Mouse (Mus musculus) activated CD4-positive, CD25-positive, alpha-beta regulatory T cell, adult 4 months (primary cell): ENCODE results near the gene Fkbp10. TPM values are rescaled to one million over a fixed set of nuclear protein-coding genes. Genes with fewer than 3 reads are reported as not detected.

Experiments
- ATAC-seq: one replicate; pipeline ENCODE4 v1.8.0; 2017
- polyA plus RNA-seq, 2 experiments: library from polyadenylated mRNA; unstranded; fragments of 100-300 nt; shearing (Covaris generic); gene quantifications; one replicate each; pipeline ENCODE4 v1.2.1; 2017

The Fkbp10 gene
- polyA plus RNA-seq, 2 experiments from 2014 or later, result not detected

DNA sequence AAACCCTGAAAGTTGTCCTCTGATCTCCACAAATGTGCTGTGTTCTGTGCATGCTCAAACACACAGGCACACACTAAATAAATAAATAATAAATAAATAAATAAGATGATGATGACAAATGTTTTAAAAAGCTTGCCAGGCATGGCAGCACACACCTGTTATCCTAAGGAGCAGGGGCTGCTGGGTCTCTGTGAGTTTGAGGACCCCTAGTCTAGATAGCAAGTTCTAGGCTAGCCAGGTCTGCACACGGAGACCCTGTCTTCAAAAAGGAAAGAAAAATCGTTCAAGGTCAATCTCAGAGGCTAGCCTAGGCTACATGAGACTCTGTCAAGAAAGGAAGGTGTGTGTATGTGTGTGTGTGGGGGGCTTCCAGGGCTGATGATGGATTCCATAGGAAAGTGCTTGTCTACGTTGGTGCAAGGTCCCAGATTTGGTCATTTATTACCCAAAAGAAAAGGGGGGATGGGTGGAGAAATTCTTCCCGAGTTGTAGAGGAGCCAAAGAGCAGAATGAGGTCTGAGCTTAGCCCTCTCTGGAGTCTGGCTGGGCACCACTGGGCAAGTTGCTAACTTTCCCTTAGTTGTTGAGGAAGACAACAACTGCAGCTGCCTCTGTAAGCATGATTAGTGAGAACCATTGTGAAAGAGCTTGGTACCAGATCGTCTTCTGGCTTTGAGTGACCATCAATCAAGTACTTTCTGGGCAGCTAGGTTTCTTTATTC is 21.0 kb upstream of the Fkbp10 start:
- ATAC-seq, result no peak

DNA sequence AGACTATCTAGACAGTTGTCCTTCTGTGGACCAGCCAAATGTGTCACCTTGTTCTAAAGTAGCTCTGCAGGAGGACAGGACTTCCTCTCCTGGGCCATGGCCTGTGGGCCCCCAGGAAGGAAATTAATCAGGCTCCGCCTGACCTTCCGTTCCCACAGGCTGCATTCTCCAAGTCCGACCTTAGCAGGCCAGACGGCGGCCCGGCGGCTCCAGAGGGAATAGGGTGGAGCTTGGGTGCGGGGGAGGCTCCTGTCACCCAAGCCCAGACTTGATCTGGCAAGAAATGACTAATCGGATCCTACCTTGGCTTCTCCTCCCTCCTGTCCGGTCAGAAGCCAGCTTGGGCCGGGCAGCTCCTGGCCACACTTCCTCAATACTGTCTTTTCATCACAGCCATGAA is 20.3 kb upstream of the Fkbp10 start:
- no peak for ATAC-seq

DNA sequence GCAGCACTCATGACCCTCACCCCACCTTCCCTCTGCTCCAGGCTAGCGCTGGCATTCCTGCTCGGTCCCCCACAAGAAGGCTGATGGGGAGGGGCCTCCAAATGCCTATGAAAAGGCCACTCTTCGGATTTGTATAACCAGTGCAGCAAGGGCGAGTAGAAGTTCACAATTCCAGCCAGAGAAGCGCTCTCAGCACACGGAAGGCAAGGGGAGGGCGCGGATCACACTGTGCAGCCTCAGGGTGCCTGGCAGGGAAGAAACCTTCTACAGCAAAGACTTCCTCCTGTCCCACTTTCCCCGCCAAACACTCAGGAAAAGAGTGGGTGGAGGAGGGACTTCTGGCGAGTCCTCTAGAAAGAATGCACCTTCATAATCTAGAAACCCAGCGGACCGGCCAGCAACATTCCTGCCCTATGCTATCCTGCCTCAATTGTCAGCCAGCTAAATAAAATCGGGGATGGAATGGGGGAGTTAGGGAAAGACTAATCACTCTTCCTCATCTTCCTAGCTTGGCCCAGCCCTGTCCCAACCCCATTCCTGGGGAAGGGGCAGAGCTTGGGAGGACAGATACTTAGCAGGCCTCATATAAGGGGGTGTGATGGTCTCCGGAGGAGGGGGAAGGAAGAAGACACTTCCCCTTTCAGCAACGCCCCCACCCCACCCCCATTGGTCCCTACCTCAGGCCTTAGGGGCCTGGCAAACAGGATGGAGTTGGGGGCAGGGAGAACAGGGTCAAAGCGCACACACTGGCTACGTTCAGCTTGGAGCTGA is 19.5 kb upstream of the Fkbp10 start:
- no peak for ATAC-seq

DNA sequence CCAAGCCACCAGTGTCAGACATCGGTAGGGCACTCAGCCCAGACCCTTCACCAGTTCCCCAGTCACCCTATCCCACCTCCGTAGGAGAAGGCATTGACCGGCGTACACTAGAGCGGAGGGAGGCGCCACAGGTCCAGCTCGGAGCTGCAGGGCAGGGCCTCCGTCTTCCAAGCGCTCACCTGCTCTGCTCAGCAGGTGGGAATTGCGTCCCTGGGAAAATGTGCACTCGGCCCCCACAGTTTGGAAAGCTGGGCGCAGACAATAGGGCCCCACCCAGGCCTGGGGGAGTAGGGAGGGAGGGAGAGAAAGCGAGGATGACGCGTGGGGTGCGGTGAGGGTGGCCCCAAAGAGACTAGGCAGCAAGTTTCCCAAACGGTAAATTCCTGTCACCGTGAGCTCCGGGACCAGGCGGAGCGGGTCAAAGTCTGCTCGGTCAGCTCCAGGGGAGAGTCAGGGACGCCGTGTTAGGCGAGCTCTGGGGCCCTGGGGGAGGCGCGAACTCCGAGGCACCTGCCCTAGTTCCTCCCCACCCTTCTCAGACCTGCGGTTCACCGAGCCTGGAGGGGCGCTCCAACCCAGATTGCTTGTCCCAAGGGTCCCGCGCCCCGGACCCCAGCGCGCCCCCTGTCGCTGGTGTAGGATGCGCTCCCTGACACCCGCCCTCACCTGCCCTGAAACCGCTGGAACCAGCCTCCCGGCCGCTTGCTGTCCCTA is 18.5 kb upstream of the Fkbp10 start:
- no peak for ATAC-seq

DNA sequence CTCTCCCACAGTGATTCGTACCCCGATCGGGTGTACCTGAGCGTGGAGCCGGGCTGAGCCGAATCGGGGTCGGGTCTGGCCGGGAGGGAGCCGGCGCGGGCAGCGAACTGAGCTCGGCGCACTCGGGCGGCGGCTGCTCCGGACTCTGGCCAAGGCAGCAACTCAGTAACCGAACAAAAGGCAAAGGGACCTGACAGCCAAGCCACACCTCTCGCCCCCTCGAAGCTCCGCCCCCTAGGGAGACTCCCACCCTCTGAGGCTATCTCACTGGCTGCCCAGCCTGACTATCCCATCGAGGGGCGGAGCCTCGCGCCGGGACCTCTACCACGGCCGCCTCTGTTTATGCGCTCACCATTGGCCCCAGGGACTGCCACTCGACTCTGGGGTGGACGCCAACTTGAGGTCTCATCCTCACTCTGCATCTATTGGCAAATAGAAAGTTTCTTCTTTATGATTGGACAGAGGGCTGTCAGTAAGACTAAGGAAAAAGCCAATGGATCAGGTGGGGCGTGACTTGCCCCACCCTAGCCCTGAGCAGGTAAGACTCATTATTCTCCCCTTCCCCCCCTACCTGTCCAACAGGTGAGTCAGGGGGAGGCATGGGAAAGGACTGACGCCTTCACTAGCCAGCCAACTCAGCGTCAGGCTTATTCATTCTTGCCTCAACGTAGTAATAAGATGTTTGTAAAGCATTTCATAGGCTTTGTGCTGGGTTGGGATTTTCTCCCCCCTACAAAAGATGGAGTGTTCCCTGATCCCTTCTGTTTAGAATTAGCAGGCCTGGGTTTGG is 17.7 kb upstream of the Fkbp10 start, which contains the start of gene Jup:
Gene Jup (minus strand): TSS at position 164 of the 790 bp plus-strand sequence.
- peak; percentile 57 for ATAC-seq

DNA sequence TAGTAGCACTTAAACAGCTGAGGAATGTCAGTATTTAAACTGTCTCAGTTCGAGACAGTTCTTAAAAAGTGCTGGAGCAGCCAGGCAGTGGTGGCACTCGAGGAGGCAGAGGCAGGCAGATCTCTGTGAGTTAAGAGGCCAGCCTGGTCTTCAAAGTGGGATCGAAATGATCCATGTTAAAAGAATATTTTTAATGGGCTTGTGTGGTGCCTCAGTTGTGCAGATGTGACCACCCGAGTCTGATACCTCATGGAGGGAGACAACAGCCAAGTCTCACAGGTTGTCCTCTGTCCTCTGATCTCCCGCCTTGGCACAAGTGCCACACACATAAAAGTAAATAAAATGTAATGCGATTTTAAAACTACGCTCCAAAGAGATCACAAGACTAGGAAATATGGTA is 17.0 kb upstream of the Fkbp10 start:
- no peak for ATAC-seq

DNA sequence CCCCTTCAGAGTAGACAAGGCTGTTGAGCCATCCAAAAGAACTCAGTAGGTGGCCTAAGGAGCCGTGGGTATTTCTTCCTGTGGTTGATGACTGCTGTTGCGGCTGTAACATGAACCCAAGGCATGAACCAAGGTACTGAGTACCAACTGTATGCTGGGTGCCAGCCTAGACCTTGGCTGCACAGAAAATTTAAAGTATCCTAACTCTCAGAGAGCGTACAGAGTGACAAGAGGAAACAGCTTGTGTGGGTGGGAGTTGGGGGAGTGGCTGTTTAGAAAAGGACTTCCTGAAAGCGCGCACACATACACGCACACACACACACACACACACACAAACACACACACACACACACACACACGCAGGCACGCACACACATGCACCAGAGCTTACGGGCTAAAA is 16.2 kb upstream of the Fkbp10 start:
- no peak for ATAC-seq

DNA sequence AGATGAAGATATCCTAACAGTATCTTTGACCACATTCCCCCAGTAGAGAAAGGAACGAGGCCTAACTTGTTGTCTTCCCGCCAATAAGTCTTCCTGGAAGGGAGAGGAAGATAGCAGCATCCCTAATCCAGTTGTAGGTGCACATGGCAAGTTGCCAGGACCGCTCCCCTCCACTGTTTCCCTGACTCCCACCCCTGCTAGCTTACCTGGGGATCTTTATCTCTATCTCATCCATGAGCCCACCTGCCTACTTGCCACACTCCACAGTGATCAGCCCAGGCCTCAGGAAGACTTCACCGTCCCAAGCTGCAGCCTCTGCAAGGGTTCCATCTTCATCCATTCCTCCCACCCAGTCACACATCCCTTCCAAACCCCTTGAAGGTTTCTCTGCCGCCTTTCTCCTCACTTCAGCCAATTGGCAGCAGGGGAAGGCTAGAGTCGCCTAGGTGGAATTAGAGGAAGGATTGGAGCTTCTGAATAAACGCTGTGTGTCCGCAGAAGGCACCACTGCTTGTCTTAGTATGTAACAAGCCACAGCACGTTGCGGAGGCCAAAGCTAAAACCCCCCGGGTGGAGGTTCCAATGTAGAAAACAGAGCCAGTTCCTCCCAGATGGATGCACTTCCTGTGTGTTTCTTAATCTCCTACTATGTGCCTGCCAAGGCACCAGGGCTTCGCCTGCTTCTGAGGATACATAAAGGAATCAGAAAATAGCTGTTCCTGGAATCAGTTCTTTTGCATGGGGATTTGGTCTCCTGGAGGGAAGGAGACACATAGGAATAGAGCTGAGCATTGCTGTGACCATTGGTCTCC is 15.6 kb upstream of the Fkbp10 start:
- no peak for ATAC-seq

DNA sequence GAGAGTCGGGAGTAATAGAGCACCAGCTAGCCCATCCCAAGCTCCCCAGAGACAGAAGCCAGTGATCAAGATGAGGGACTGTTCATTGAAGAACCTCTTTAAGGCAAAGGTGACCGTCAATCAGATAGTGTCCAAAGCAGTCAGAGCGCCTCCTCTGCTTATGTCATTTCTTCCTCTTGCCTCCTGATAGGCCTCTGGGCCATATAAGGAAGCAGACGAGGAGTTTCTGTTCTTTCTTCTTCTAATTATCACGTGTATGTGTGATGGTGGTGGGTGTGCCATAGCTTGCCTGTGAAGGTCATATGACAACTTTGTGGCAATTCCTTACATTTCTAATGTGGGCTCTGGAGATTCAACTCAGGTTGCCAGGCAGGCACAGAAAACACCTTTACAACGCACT is 14.7 kb upstream of the Fkbp10 start:
- ATAC-seq, result no peak

DNA sequence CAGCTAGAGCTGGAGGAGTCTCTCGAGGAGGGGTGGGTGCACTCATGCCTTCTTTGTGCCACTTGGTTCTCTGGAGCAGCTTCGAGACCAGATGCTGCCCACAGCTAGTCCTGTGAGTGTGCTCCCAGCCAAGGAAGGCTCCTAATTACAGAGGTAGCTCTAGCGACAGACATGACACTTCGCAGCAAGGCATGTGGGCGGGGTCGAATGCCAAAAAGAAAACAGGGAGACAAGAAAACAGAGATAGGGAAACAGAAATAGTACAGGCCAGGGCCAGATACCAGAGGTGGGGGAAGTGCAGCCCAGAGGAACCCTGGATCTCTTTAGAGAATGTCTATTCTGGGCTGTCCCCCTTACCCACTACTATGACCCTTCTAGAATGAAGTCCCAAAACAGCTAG is 13.3 kb upstream of the Fkbp10 start:
- no peak for ATAC-seq

DNA sequence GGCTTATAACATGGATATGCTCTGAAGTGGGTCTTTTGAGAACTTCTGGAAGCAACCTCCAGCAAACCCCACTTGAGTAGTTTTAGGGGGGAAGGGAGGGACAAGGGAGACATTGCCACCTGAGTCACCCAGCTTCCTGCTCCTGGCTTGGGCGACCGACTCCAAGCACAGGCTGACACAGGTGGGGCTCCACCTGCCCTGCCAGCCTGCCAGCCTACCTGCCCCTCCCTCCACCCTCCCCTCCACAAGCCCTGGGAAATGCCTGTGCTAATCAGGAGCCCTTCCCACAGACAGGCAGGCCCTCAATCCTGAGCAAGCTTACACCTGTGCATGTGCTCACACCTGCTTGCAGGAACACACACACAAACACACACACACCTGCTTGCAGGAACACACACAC is 12.8 kb upstream of the Fkbp10 start:
- ATAC-seq, result no peak

DNA sequence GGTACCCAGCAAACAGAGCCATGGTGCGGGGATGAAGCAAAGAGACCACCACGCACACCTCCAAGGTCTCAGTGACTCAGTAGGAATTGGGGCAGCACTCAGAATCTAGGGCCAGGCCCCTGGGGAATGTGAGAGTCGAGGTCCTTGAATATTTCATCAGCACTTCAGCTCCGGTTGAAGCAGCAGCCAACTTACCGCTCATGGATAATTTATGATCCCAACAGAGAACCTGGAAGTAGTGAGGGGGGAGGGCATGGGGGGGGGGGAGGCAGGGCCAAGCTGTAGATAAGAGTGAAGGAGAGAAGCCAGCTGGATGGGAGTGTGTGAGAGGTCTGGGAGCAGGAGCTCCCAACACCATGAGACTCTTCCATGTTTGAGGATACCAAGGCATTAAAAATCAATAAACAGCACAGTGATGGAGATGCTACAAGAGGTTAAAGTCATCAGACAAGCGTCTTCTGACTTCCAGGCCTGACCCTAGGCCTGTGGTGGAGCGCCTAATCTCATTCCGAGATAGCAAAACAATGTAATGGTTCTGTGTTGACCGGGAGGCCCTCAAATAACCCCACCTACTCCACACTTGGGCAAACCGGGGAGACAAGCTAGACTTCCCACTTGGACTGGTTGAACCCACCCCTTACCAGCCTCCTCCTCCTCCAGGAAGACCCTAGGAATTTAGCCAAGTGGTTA is 11.9 kb upstream of the Fkbp10 start:
- ATAC-seq, result no peak

DNA sequence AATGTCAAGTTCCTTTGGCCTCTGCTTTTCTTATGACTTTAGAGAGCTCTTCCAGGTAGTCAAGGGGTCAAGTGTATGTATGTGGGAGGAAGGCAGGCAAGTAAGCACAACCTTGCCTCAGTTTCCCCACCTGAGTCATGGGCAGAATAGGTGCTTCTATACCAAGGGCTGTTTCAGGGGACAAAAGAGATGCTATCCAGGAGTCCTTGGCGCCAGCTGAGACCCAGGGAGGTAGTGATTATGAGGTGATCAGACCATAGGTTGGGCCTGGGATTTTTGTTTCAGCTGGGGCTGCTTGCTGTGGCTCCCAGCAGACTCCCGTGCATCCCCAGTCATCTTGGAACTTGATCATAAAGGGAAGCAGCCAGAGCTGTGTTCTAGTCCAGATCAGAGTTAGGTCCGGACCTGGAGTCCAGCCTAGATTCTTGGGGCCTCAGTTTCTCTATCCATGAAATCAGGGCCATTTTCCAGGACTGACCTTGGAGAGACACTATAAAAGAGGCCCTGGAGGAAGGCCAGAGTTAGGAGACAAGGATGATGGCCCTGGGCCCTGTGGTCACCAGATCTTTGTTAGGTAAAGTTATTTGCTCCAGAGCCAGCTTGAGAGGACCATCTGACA is 10.9 kb upstream of the Fkbp10 start:
- no peak for ATAC-seq

DNA sequence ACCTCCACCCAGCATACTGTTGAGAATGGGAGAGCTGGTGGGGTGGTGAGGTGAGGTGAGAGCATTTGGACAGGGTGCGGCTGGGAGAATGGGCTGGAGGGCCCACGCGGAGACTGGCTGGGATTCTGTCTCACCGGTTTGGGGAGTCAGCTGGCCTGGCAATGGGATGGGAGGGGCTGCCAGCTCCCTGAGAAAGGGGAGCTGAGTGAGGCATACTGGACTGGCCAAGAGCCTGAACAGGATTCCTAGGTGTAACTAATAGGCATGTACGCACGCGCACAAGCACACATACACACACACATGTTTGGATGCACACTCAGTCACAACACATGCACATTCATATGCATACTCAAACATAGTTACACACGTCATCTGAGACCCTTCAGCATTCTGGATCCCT is 9.2 kb upstream of the Fkbp10 start:
- no peak for ATAC-seq

DNA sequence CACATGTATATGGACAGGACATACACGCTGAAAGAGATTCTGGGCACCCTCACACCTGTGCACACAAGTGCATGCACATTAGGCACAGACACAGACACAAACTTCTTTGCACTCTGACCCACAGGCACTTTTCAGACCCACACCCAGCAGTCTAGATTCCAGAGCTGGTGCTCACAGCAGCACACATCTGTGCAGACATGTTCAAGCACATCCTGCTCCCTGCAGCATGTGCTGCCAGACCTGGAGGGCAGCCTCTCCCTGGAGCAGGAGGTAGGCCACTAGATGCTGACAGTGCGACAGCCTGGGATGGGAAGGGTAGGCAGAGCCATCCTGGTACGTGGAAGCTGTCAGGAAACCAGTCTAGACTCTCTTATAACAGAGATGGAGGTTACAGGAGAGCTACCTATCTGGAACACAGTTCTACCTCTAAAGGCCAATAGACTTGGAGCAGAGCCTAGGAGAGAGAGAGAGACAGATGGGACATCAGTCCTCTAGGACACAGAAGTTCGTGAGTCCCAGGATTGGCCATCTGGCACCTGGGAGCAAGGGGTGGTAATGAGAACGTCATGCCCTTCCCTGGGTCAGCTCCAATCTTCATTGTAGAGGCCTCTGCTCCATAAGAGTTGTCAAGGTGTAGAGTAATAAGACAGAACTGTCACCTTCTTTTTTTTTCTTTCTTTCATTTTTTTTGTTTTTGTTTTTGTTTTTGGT is 8.3 kb upstream of the Fkbp10 start:
- no peak for ATAC-seq

DNA sequence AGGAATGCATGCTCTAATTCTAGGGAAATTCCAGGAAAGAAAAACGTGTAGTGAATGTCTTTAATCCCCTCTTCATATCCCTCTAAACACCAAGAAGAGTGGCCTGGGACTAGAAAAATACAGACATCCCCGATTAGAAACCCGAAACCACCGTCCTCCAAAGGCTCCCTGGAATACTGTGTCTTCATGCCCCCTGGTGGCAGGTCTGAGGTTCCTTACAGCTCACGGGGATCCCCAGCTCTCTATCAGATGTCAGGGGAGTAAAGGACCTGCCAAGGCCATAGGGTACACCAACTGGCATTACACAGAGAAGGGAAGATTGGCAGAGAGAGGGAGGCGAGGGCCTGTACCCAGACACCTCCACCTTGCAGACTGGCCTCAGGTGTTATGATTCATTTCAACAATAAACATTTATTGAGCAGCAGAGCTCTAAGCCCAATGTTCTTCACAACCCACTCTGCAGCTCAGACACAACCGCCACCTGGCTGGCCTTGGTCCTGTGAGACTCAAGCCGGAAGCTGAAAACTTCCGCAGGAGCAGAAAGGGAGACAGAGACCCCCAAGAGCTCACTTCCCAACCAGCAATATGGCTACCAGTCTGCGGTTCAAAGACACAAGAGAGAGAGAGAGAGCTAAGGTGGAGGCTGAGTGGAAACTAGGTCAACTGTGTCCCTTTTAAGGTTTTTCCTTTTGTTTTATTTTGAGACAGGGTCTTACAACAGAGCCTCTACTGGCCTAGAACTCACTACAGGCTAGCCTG is 7.2 kb upstream of the Fkbp10 start:
- no peak for ATAC-seq

DNA sequence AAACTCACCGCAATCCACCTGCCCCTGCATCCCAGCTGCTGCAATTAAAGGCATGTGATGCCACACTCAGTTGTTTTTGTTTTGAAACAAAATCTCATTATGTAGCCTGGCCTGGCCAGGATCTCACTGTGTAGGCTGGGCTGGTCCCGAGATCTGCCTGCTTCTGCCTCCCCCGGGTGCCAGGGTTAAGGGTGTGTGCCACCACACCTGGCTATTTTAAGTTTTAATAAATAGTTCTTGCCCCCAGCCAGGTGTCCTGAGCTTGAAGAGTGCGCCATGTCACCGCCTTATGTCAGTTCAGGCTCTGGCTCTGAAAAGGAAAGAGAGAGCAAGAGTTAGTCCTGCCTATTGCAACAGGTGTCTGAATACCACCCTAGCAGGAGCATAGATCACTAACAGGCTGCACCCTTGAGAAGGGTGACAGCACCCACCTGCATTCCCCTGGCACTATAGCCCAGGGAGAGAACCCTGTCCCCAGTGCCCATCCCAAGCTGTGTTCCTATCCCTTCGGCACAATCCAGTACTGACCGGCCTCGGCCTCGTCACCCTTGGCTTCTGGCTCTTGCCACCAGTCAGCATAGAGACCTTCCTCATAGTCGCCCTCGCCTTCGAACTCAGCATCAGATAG is 6.5 kb upstream of the Fkbp10 start:
- ATAC-seq, result no peak

DNA sequence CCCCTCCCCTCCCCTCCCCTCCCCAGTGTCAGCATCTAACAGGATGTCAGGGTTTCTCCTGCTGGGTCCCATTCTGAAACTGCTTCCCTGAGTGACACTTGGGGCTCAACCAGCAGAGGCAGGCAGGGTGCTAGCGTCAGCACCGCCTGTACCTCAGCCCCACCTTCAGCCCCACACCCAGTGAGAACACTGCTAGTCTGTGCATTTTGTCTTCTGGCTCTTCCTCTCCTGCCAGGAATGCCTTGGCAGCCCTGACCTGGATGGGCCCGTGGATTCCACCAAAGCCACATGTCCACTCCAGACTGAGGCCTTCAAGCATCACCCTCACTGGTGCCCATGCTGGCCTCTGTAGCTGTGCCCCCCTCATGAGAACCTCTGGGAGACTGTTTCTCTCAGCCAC is 5.8 kb upstream of the Fkbp10 start:
- ATAC-seq, result no peak

DNA sequence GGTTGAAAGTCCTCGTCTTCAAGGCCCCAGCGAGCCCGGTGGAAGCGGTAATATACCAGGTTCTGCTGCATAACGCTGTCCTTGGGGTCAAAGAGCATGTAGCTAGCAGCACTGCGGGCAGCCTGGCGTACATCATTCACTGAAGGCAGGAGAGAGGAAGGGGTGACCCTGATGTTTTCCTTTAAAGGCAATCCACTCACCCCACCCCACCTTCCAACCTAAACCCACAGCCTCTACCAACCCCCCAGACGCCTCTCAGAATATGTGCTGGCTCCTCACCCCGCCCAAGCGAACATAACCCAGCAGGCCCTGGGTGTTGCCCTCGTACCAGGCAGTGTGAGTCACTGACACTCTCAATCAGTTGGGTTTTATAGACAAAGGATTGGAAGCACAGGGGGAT is 3.8 kb upstream of the Fkbp10 start:
- ATAC-seq, result no peak
